Mouse (Mus musculus) forebrain, postnatal 0 days (tissue): ENCODE data around the gene Trim12c. TPM values are rescaled to one million over a fixed set of nuclear protein-coding genes. Genes with fewer than 3 reads are reported as not detected.
A peak's percentile ranks its signal among the peaks of the same experiment; 100 is the strongest.
"Not testable (repeated sequence)": the region's sequence is repeated elsewhere in the genome, so short reads cannot be mapped to it uniquely, and the experiment has no call there.

Source experiments
- ATAC-seq: fragments of 200-750 bp; cut with Nextera tagmentation; 2 replicates; pipeline ENCODE4 v1.8.0; 2017; ENCODE audit warnings: mild to moderate bottlenecking, moderate library complexity
- DNase-seq: peaks from one replicate; pipeline ENCODE4 v3.0.0-alpha.2; 2015
- H3K27ac ChIP-seq: fragments of 300-500 bp; sonication (generic); 2 replicates; pipeline ENCODE4 v1.5.1; 2014; ENCODE audit warnings: low read depth, mild to moderate bottlenecking, antibody characterized with exemption, low read length, moderate library complexity, mixed read lengths
- H3K27me3 ChIP-seq: fragments of 300-500 bp; sonication (generic); 2 replicates; pipeline ENCODE4 v1.6.1; 2014; ENCODE audit warnings: mild to moderate bottlenecking, low read length, mixed read lengths; ENCODE audit not compliant: insufficient read depth
- H3K36me3 ChIP-seq: fragments of 300-500 bp; sonication (generic); 2 replicates; pipeline ENCODE4 v1.6.1; 2014; ENCODE audit warnings: mild to moderate bottlenecking, moderate library complexity; ENCODE audit not compliant: insufficient read depth
- H3K4me1 ChIP-seq: fragments of 300-500 bp; sonication (generic); 2 replicates; pipeline ENCODE4 v1.6.1; 2014; ENCODE audit warnings: antibody characterized with exemption; ENCODE audit not compliant: insufficient read depth
- H3K4me2 ChIP-seq: fragments of 300-500 bp; sonication (generic); 2 replicates; pipeline ENCODE4 v1.6.1; 2014; ENCODE audit warnings: low read depth, mild to moderate bottlenecking, moderate library complexity
- H3K4me3 ChIP-seq: fragments of 300-500 bp; sonication (generic); 2 replicates; pipeline ENCODE4 v1.5.1; 2014; ENCODE audit warnings: low read depth, low read length, mixed read lengths
- H3K9ac ChIP-seq: fragments of 300-500 bp; sonication (generic); 2 replicates; pipeline ENCODE4 v1.6.1; 2014; ENCODE audit warnings: mild to moderate bottlenecking
- H3K9me3 ChIP-seq: fragments of 300-500 bp; sonication (generic); 2 replicates; pipeline ENCODE4 v1.6.1; 2016; ENCODE audit warnings: low read length
- CTCF ChIP-seq: sonication (generic); IDR thresholded peaks from 2 replicates; pipeline ENCODE4 v1.5.1; 2016; ENCODE audit warnings: antibody characterized with exemption, control low read depth, low read depth
- WGBS: fragments of 180-500 bp; shearing (Covaris S2); extraction: QIAGEN DNeasy Blood & Tissue Kit; methylation state at CpG from one replicate; pipeline ENCODE4 v1.1.7; 2014; 5-methylcytosine and 5-hydroxymethylcytosine counted together
- polyA plus RNA-seq: library from polyadenylated mRNA; unstranded; fragments of >200 nt; fragmentation: Nextera tagmentation; extraction: Ambion mirVana; gene quantifications from 2 replicates; pipeline ENCODE4 v1.2.1, GENCODE M21; 2015
- total RNA-seq: library from RNA; depleted of rRNA; stranded (reverse); fragments of >200 nt; gene quantifications from 2 replicates; pipeline ENCODE4 v1.2.3, GENCODE M21; 2014; rRNA removed

The Trim12c gene
- total and polyA plus RNA-seq, 2 experiments from 2014 or later: 0.68 to 3.0 TPM

DNA sequence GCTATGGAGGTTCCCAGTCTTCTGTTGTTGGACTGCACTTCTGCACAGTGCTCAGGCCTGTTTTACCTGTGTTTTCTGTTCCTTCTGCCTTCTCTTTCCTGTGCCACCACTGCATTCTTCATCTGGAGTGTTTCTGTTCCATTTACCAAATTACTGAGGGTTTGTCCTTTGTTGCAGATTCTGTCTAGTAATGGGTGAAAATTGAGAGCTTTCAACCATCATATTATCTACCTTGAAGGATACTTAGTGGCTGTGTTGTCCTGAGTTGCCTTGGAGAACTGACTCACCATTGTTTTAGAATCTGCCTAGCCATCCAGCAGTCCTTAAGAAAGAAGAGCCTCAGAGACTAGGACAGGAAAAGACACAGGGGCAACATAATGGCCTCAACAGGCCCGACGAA is 24.0 kb downstream of the Trim12c start, which contains the start of gene Trim34b:
Trim34b (plus strand) TSS at position 301 of the 400 bp plus-strand sequence.
- not testable (repeated sequence) for H3K4me3 ChIP-seq, H3K36me3 ChIP-seq, DNase-seq, H3K9me3 ChIP-seq, ATAC-seq, H3K27me3 ChIP-seq, H3K4me1 ChIP-seq, H3K27ac ChIP-seq, H3K4me2 ChIP-seq, H3K9ac ChIP-seq
- WGBS: 97% methylated on average over 2 of the region's 2 CpGs

GRCm38 (mm10) chr7:104322028-104322427 is 31.1 kb downstream of the Trim12c start:
- no peaks in the 10 kb centered on the region for H3K36me3 ChIP-seq
- no peak for TF ChIP-seq CTCF
- DNase-seq: no peak

GRCm38 (mm10) chr7:104315369-104316080 is 37.6 kb downstream of the Trim12c start, which contains the start of gene Trim12a:
Gene Trim12a, minus strand, starts transcription at chr7:104315466.
- not testable (repeated sequence) for H3K9me3 ChIP-seq, H3K27me3 ChIP-seq, H3K36me3 ChIP-seq, H3K27ac ChIP-seq, H3K9ac ChIP-seq, H3K4me1 ChIP-seq, DNase-seq
- 31% methylated on average over 4 of the region's 4 CpGs for WGBS
- Histone ChIP-seq H3K4me2 (peak within 1 kb of the TSS; percentile 18; the same call in 1 of the 2 replicates), H3K4me3 (peak within 1 kb of the TSS; percentile 8; the same call in 1 of the 2 replicates)
- ATAC-seq: peak; percentile 67

More at GRCm38 (mm10) chr7:104322028-104322427, 31.1 kb downstream of the Trim12c start:
- 75% methylated on average over 9 of the region's 9 CpGs for WGBS
- Histone ChIP-seq H3K27ac (no peak overlapping the region), H3K27me3 (no peaks in the 10 kb centered on the region), H3K4me1 (no peaks in the 10 kb centered on the region), H3K4me2 (no peak overlapping the region), H3K9ac (no peak overlapping the region), H3K9me3 (no peaks in the 10 kb centered on the region), H3K4me3 (no peak overlapping the region)
- no peak for ATAC-seq

GRCm38 (mm10) chr7:104314796-104315353 is 38.3 kb downstream of the Trim12c start:
- ATAC-seq: peak; percentile 34; the same call in 1 of the 2 replicates
- Histone ChIP-seq H3K36me3 (no peaks in the 10 kb centered on the region), H3K27me3 (no peaks in the 10 kb centered on the region), H3K9ac (no peak overlapping the region), H3K9me3 (no peaks in the 10 kb centered on the region), H3K27ac (no peak overlapping the region), H3K4me2 (peak overlapping the region; percentile 18; the same call in 1 of the 2 replicates), H3K4me1 (no peaks in the 10 kb centered on the region), H3K4me3 (peak overlapping the region; percentile 8; the same call in 1 of the 2 replicates)
- WGBS: 14% methylated on average over 15 of the region's 15 CpGs
- DNase-seq: no peak
- TF ChIP-seq CTCF: no peak

DNA sequence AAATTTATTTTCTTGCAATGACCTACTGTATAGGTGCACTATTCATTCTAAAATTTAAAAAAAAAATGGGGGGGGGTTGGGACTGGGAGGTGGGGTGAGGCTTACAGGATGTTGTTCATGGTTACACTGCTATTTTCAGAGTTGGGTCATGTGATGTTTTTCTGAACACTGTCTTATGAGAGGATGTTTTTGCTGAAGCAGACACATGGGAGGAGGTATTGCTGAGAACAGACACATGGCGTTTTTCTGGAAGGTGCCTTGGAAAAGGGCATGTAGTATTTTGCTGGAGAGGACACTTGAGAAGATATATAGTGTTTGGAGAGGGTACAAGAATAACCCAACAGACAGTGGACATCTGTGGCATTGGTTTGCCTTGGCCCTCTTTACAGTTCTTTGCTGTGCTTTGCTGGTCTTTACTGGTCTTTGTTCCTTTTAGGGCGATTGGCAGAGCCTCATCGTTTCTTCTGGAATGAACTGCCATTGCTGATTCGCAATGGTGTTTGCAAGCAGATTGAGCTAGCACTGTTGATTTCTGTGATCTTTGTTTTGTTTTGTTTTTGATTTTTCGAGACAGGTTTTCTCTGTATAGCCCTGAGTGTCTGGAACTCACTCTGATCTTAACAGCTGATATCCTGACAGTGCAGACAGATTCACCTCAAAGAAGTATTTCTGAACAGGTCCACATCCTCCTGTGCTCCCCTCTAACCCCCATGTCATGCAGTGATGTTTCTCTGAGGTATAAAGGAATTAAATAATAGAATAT is 61.3 kb downstream of the Trim12c start:
- DNase-seq (no peak), ATAC-seq (no peak)
- Histone ChIP-seq H3K9me3 (no peaks in the 10 kb centered on the region), H3K36me3 (no peaks in the 10 kb centered on the region), H3K27ac (no peak overlapping the region), H3K4me3 (no peak overlapping the region), H3K9ac (no peak overlapping the region), H3K4me1 (no peaks in the 10 kb centered on the region), H3K4me2 (no peak overlapping the region), H3K27me3 (no peaks in the 10 kb centered on the region)
- WGBS: 80% methylated on average over 5 of the region's 5 CpGs
- no peak for TF ChIP-seq CTCF

DNA sequence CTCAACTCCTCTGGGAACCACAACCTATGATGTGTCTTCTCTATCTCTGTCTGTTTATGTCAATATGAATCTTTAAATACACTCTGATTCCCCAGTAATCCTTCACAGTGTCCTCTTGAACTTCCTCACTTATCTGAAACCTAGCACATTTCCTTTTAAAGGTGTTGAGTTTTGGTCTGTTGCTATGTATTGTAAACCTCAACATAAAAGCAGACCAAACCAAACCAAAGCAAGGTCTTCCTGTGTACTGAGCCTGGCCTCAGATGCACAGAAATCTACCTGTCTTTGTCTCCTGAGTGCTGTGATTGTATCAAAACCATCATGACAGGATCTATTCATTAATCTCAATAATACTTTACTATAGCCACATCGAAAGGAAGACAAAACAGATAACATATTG is 62.5 kb downstream of the Trim12c start:
- Histone ChIP-seq H3K27ac (no peak overlapping the region), H3K9me3 (no peaks in the 10 kb centered on the region), H3K9ac (no peak overlapping the region), H3K4me1 (no peaks in the 10 kb centered on the region), H3K4me3 (no peak overlapping the region), H3K27me3 (no peaks in the 10 kb centered on the region), H3K4me2 (no peak overlapping the region), H3K36me3 (no peaks in the 10 kb centered on the region)
- no peak for ATAC-seq
- DNase-seq: no peak
- no peak for TF ChIP-seq CTCF
- WGBS: 95% methylated on average over 1 of the region's 1 CpGs

Other genes with a start within 250 kb of the Trim12c start
- not detected in 2 replicates for gene Olfr646, start 248.5 kb downstream of the Trim12c start, total RNA-seq
- not detected in 2 replicates for gene Olfr646, start 248.5 kb downstream of the Trim12c start, polyA plus RNA-seq
- not detected in 2 replicates for gene Ubqln5, start 223.5 kb downstream of the Trim12c start, total RNA-seq
- gene Ubqln5, start 223.5 kb downstream of the Trim12c start, polyA plus RNA-seq: not detected in 2 replicates
- not detected in 2 replicates for gene Olfr643, start 216.0 kb downstream of the Trim12c start, total RNA-seq
- not detected in 2 replicates for gene Olfr643, start 216.0 kb downstream of the Trim12c start, polyA plus RNA-seq
- not detected in 2 replicates for gene Ubqln3, start 210.1 kb downstream of the Trim12c start, total RNA-seq
- not detected in 2 replicates for gene Ubqln3, start 210.1 kb downstream of the Trim12c start, polyA plus RNA-seq
- gene Ubqlnl, start 202.8 kb downstream of the Trim12c start, total RNA-seq: not detected in 2 replicates
- not detected in 2 replicates for gene Ubqlnl, start 202.8 kb downstream of the Trim12c start, polyA plus RNA-seq
- not detected in 2 replicates for gene Olfm5, start 188.5 kb downstream of the Trim12c start, total RNA-seq
- 0.10 TPM in 1 of 2 replicates, not detected in the other for gene Olfm5, start 188.5 kb downstream of the Trim12c start, polyA plus RNA-seq
- gene Olfr648, start 170.0 kb downstream of the Trim12c start, total RNA-seq: not detected in 2 replicates
- 0.24 and 0.28 TPM in 2 replicates for gene Olfr648, start 170.0 kb downstream of the Trim12c start, polyA plus RNA-seq
- gene Olfr649, start 157.4 kb downstream of the Trim12c start, total RNA-seq: not detected in 2 replicates
- gene Olfr649, start 157.4 kb downstream of the Trim12c start, polyA plus RNA-seq: not detected in 2 replicates
- gene Trim6, start 134.6 kb downstream of the Trim12c start, total RNA-seq: 0.23 and 0.38 TPM in 2 replicates
- 0.21 and 0.34 TPM in 2 replicates for gene Trim6, start 134.6 kb downstream of the Trim12c start, polyA plus RNA-seq
- 1.8 and 1.9 TPM in 2 replicates for gene Trim34a, start 108.9 kb downstream of the Trim12c start, total RNA-seq
- 0.77 and 1.1 TPM in 2 replicates for gene Trim34a, start 108.9 kb downstream of the Trim12c start, polyA plus RNA-seq
- 0.10 and 0.46 TPM in 2 replicates for gene Trim5, start 65.3 kb downstream of the Trim12c start, total RNA-seq
- gene Trim5, start 65.3 kb downstream of the Trim12c start, polyA plus RNA-seq: 0.06 and 0.16 TPM in 2 replicates
- gene Trim12a, start 37.9 kb downstream of the Trim12c start, total RNA-seq: 0.69 and 4.1 TPM in 2 replicates
- gene Trim12a, start 37.9 kb downstream of the Trim12c start, polyA plus RNA-seq: 1.4 and 1.7 TPM in 2 replicates
- gene Trim34b, start 23.9 kb downstream of the Trim12c start, total RNA-seq: not detected in 2 replicates
- gene Trim34b, start 23.9 kb downstream of the Trim12c start, polyA plus RNA-seq: not detected in 2 replicates
- 0.10 TPM in 1 of 2 replicates, not detected in the other for gene Trim30b, start 16.5 kb upstream of the Trim12c start, total RNA-seq
- 0.04 and 0.13 TPM in 2 replicates for gene Trim30b, start 16.5 kb upstream of the Trim12c start, polyA plus RNA-seq
- not detected in 2 replicates for gene Trim30c, start 47.5 kb upstream of the Trim12c start, total RNA-seq
- not detected in 2 replicates for gene Trim30c, start 47.5 kb upstream of the Trim12c start, polyA plus RNA-seq
- gene Trim30a, start 111.8 kb upstream of the Trim12c start, total RNA-seq: 0.62 and 2.4 TPM in 2 replicates
- gene Trim30a, start 111.8 kb upstream of the Trim12c start, polyA plus RNA-seq: 0.55 and 0.76 TPM in 2 replicates
- gene Trim30d, start 154.5 kb upstream of the Trim12c start, total RNA-seq: 1.2 and 1.5 TPM in 2 replicates
- 0.59 and 0.74 TPM in 2 replicates for gene Trim30d, start 154.5 kb upstream of the Trim12c start, polyA plus RNA-seq
- gene Olfr651, start 196.8 kb upstream of the Trim12c start, total RNA-seq: not detected in 2 replicates
- not detected in 2 replicates for gene Olfr651, start 196.8 kb upstream of the Trim12c start, polyA plus RNA-seq
- not detected in 2 replicates for gene Olfr652, start 207.5 kb upstream of the Trim12c start, total RNA-seq
- not detected in 2 replicates for gene Olfr652, start 207.5 kb upstream of the Trim12c start, polyA plus RNA-seq
- not detected in 2 replicates for gene Olfr653, start 224.0 kb upstream of the Trim12c start, total RNA-seq
- gene Olfr653, start 224.0 kb upstream of the Trim12c start, polyA plus RNA-seq: not detected in 2 replicates
- 0.19 TPM in 1 of 2 replicates, not detected in the other for gene Olfr654, start 233.7 kb upstream of the Trim12c start, total RNA-seq
- gene Olfr654, start 233.7 kb upstream of the Trim12c start, polyA plus RNA-seq: not detected in 2 replicates
- gene Olfr655, start 248.4 kb upstream of the Trim12c start, total RNA-seq: 0.38 TPM in 1 of 2 replicates, not detected in the other
- gene Olfr655, start 248.4 kb upstream of the Trim12c start, polyA plus RNA-seq: not detected in 2 replicates